14 mouse cellular contexts compared by ENCODE assay signal in the genomic region with DNA sequence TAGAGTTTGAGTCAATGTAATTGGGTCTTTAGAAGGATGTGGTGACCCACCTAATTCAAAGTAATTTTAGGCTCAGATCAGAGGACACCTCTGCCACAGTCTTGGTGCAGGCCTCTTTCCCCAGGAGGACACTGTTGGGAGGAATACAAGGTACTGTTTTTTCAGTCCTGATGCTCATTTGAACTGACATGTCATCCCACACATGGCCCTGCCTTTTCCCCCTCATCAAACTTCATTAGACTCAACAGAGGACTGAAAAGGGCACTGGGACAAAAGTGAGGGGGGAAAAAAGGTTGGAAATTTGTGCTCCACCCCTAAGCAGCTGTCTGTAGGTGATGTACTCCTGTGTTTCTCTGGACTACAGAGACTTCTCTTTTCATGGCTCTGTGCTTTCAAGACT. TPM values are rescaled to one million over a fixed set of nuclear protein-coding genes. Genes with fewer than 3 reads are reported as not detected.
A peak's percentile ranks its signal among the peaks of the same experiment; 100 is the strongest.
DNase-seq lines count a peak whose midpoint lies in the region; ATAC-seq lines count a peak whose summit lies in the region.
"Had no signal": no experiment of that assay in that cellular context is flagged by ENCODE, and none has a peak within 500 bp of the region (broad histone marks: within the 10 kb centered on the region; RNA-seq: fewer than 3 reads in every experiment).

No protein-coding gene starts in this region.

- H3K4me1 ChIP-seq in hindbrain, embryonic 16.5 days (ENCODE audit: control insufficient read depth, insufficient read depth, low read depth, low read length) = peaks cover 7% of the 10 kb centered on the region
- peaks cover 7% of the 10 kb centered on the region for H3K4me1 ChIP-seq in hindbrain, embryonic 14.5 days (replicated peaks; ENCODE audit: control insufficient read depth, insufficient read depth, low read length)
- H3K4me1 ChIP-seq: heart, embryonic 10.5 days had no signal

- no peak overlapping the region for H3K4me2 ChIP-seq in hindbrain, embryonic 16.5 days (ENCODE audit: low read length)
- no peak overlapping the region for H3K4me2 ChIP-seq in hindbrain, embryonic 14.5 days (replicated peaks)
- H3K4me2 ChIP-seq: forebrain, embryonic 15.5 days; hindbrain, embryonic 15.5 days had no signal

- no peak overlapping the region for H3K27ac ChIP-seq in hindbrain, embryonic 16.5 days (ENCODE audit: low read depth, low read length)
- no peak overlapping the region for H3K27ac ChIP-seq in hindbrain, embryonic 14.5 days
- H3K27ac ChIP-seq: forebrain, embryonic 15.5 days; heart, embryonic 10.5 days; hindbrain, embryonic 15.5 days had no signal

- DNase-seq in cerebellum, adult 9-11 months = peak; percentile 15
- DNase-seq in cerebellum, adult 9-10 months = no peak
- DNase-seq in hindbrain, embryonic 14.5 days (ENCODE audit: low spot score) = no peak
- peak; percentile 85 for DNase-seq in Muller cell, postnatal 12 days (ENCODE audit: inconsistent ontology term)
- DNase-seq in retina, postnatal 1 day = peak; percentile 91
- DNase-seq in kidney, postnatal 36 days = no peak
- DNase-seq: gastrocnemius, postnatal 36 days; heart, postnatal 10 days had no signal

- no peak overlapping the region for H3K4me3 ChIP-seq in hindbrain, embryonic 16.5 days (ENCODE audit: low read length)
- no peak overlapping the region for H3K4me3 ChIP-seq in hindbrain, embryonic 14.5 days (replicated peaks; ENCODE audit: low read length)
- H3K4me3 ChIP-seq: forebrain, embryonic 15.5 days; heart, embryonic 10.5 days; hindbrain, embryonic 15.5 days had no signal

- H3K9ac ChIP-seq in hindbrain, embryonic 16.5 days (ENCODE audit: low read depth, low read length) = no peak overlapping the region
- no peak overlapping the region for H3K9ac ChIP-seq in hindbrain, embryonic 14.5 days
- H3K9ac ChIP-seq: forebrain, embryonic 15.5 days; hindbrain, embryonic 15.5 days had no signal

- H3K9me3 ChIP-seq in hindbrain, embryonic 16.5 days (ENCODE audit: control insufficient read depth, low read length) = no peaks in the 10 kb centered on the region
- no peaks in the 10 kb centered on the region for H3K9me3 ChIP-seq in hindbrain, embryonic 14.5 days (ENCODE audit: control insufficient read depth, low read length)
- H3K9me3 ChIP-seq: forebrain, embryonic 15.5 days; heart, embryonic 10.5 days; hindbrain, embryonic 15.5 days had no signal

- peak; percentile 38; the same call in 1 of the 2 replicates for ATAC-seq in hindbrain, embryonic 16.5 days
- no peak for ATAC-seq in hindbrain, embryonic 14.5 days (ENCODE audit: low FRiP score)
- ATAC-seq: activated CD4-positive, CD25-positive, alpha-beta regulatory T cell, adult 4 months; forebrain, embryonic 15.5 days; Patski had no signal

- H3K36me3 ChIP-seq in hindbrain, embryonic 16.5 days (ENCODE audit: control insufficient read depth, insufficient read depth, low read length) = no peaks in the 10 kb centered on the region
- no peaks in the 10 kb centered on the region for H3K36me3 ChIP-seq in hindbrain, embryonic 14.5 days (replicated peaks; ENCODE audit: control insufficient read depth, insufficient read depth)
- H3K36me3 ChIP-seq: forebrain, embryonic 15.5 days; heart, embryonic 10.5 days; hindbrain, embryonic 15.5 days had no signal

- no peaks in the 10 kb centered on the region for H3K27me3 ChIP-seq in hindbrain, embryonic 16.5 days (replicated peaks; ENCODE audit: control insufficient read depth, insufficient read depth, low read length)
- no peaks in the 10 kb centered on the region for H3K27me3 ChIP-seq in hindbrain, embryonic 14.5 days (ENCODE audit: control insufficient read depth, insufficient read depth, low read length)
- H3K27me3 ChIP-seq: forebrain, embryonic 15.5 days; hindbrain, embryonic 15.5 days; Patski had no signal

RNA-seq across cellular contexts. Expression of gene Kcnd3, which starts 39.4 kb away (rescaled TPM):
- 9.1 TPM in 2 replicates for polyA plus RNA-seq in hindbrain, embryonic 16.5 days (2015; fragmentation: Nextera tagmentation; extraction: Ambion mirVana)
- 11.7 and 12.3 TPM in 2 replicates for polyA plus RNA-seq in hindbrain, embryonic 14.5 days (2014; fragmentation: Nextera tagmentation; extraction: Ambion mirVana)
- polyA plus RNA-seq: activated CD4-positive, CD25-positive, alpha-beta regulatory T cell, adult 4 months had no signal

Comparison
In these comparisons a context has a peak if more than half of its experiments do, and no peak if none do; other contexts are left out.
1. DNase-seq: peak in cerebellum, adult 9-11 months (single experiment), Muller cell, postnatal 12 days (single experiment) and retina, postnatal 1 day (single experiment); none in cerebellum, adult 9-10 months (single experiment), hindbrain, embryonic 14.5 days (single experiment) and kidney, postnatal 36 days (0 of 2).